Mouse (Mus musculus) lung, adult 2 months (tissue): Measurements from ENCODE around the gene Tpmt.

Experiments used
- CTCF ChIP-seq: fragments of 200-500 bp; IDR thresholded peaks from 2 replicates; pipeline ENCODE4 v1.5.1; 2011; ENCODE audit warnings: mild to moderate bottlenecking, low read length, control low read depth; ENCODE audit not compliant: insufficient read depth
- POLR2A ChIP-seq: fragments of 200-500 bp; IDR thresholded peaks from 2 replicates; pipeline ENCODE4 v1.6.1; 2011; ENCODE audit warnings: low read depth, mild to moderate bottlenecking, control low read depth, low read length, borderline replicate concordance; ENCODE audit errors: extremely low read depth

GRCm38 (mm10) chr13:47001590-47001989, 42.9 kb downstream of the Tpmt start:
- TF ChIP-seq POLR2A: no peak
- no peak for TF ChIP-seq CTCF
